Comparison of ENCODE assay signal across 13 mouse cellular contexts in the genomic region with DNA sequence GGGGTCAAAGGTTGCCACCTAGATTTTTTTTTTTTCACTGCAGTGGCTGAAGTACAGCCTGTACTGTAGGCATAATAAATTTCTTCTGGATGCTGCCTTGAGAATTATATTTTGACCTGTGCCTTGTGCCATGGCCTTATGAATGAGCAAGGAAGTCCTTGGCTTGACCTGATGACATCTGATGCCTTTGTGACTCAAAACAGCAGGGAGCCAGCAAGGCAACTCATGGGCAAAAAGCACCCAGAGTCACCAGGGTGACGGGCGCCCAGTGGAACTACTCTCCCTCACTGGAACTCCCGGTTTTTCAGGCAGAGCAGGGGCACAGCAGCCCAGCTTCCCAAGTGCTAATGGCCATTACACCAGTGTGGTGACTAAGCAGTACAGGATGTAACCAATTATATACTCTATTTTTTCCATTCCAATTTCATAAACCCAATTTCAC. TPM values are rescaled to one million over a fixed set of nuclear protein-coding genes. Genes with fewer than 3 reads are reported as not detected.
A peak's percentile ranks its signal among the peaks of the same experiment; 100 is the strongest.
DNase-seq lines count a peak whose midpoint lies in the region; ATAC-seq and TF ChIP-seq lines count a peak whose summit lies in the region.
"Had no signal": no experiment of that assay in that cellular context is flagged by ENCODE, and none has a peak within 500 bp of the region (broad histone marks: within the 10 kb centered on the region; RNA-seq: fewer than 3 reads in every experiment).

No protein-coding gene starts in this region.

- no peak for DNase-seq in liver, adult 2 months (ENCODE audit: extremely low read depth, low read depth, low spot score)
- no peak for DNase-seq in liver
- peak; percentile 51 for DNase-seq in NIH3T3 (ENCODE audit: low read depth)
- DNase-seq in fat pad, adult 2 months (ENCODE audit: extremely low read depth, low read depth, low spot score): peak; percentile 78
- DNase-seq in stomach, postnatal 0 days (ENCODE audit: low spot score): no peak
- no peak for DNase-seq in heart, adult 9 months (ENCODE audit: low spot score in 2 of 2)
- DNase-seq: forebrain, postnatal 0 days; heart, adult 11 months; lung, embryonic 14.5 days had no signal

- H3K27ac ChIP-seq in liver, adult 2 months (replicated peaks; ENCODE audit: insufficient read depth, low read depth, low read length): peak overlapping the region; percentile 96
- H3K27ac ChIP-seq in stomach, postnatal 0 days (replicated peaks): no peak overlapping the region
- H3K27ac ChIP-seq: embryonic facial prominence, embryonic 15.5 days; hindbrain, embryonic 10.5 days; midbrain, embryonic 12.5 days had no signal

- H3K4me2 ChIP-seq in stomach, postnatal 0 days (replicated peaks; ENCODE audit: low read depth): no peak overlapping the region
- H3K4me2 ChIP-seq: embryonic facial prominence, embryonic 15.5 days; lung, embryonic 14.5 days; midbrain, embryonic 12.5 days had no signal

- peak; percentile 73 for TF ChIP-seq EP300 in stomach, postnatal 0 days (optimal IDR thresholded peaks at IDR 0.05)

- ATAC-seq in stomach, postnatal 0 days (ENCODE audit: low FRiP score, low TSS enrichment): peak; percentile 40; the same call in 1 of the 2 replicates
- ATAC-seq in activated CD4-positive, CD25-positive, alpha-beta regulatory T cell, adult 4 months: no peak
- ATAC-seq: forebrain, postnatal 0 days had no signal

- TF ChIP-seq POLR2A in liver, adult 2 months (IDR thresholded peaks at IDR 0.05; ENCODE audit: extremely low read depth, insufficient read depth, low read length): no peak

- peaks cover 66% of the 10 kb centered on the region for H3K4me1 ChIP-seq in liver, adult 2 months (ENCODE audit: control insufficient read depth, insufficient read depth, low read length)
- no peaks in the 10 kb centered on the region for H3K4me1 ChIP-seq in stomach, postnatal 0 days (replicated peaks; ENCODE audit: control insufficient read depth, insufficient read depth)

- H3K4me3 ChIP-seq in liver, adult 2 months (ENCODE audit: insufficient read depth, low read depth, low read length): no peak overlapping the region
- no peak overlapping the region for H3K4me3 ChIP-seq in stomach, postnatal 0 days (ENCODE audit: low read depth, low read length)
- H3K4me3 ChIP-seq: embryonic facial prominence, embryonic 15.5 days; hindbrain, embryonic 10.5 days; midbrain, embryonic 12.5 days had no signal

- H3K79me2 ChIP-seq in liver, adult 2 months (ENCODE audit: control insufficient read depth, insufficient read depth, low read length): peaks cover 58% of the 10 kb centered on the region

- H3K27me3 ChIP-seq in liver, adult 2 months (ENCODE audit: control insufficient read depth, insufficient read depth, low read length): no peaks in the 10 kb centered on the region
- H3K27me3 ChIP-seq in stomach, postnatal 0 days (ENCODE audit: control insufficient read depth, insufficient read depth, low read length): no peaks in the 10 kb centered on the region
- H3K27me3 ChIP-seq: embryonic facial prominence, embryonic 15.5 days; midbrain, embryonic 12.5 days had no signal

- no peaks in the 10 kb centered on the region for H3K36me3 ChIP-seq in liver, adult 2 months (ENCODE audit: control insufficient read depth, insufficient read depth, low read length)
- H3K36me3 ChIP-seq in stomach, postnatal 0 days (ENCODE audit: control insufficient read depth, insufficient read depth, low read length): no peaks in the 10 kb centered on the region
- H3K36me3 ChIP-seq: hindbrain, embryonic 10.5 days; midbrain, embryonic 12.5 days had no signal

- H3K9ac ChIP-seq in liver, adult 2 months (ENCODE audit: low read depth, low read length): peak overlapping the region; percentile 7
- no peak overlapping the region for H3K9ac ChIP-seq in stomach, postnatal 0 days (ENCODE audit: low read length)
- H3K9ac ChIP-seq: embryonic facial prominence, embryonic 15.5 days; forebrain, postnatal 0 days; lung, embryonic 14.5 days; midbrain, embryonic 12.5 days had no signal

- 33% methylated on average over 3 of the region's 3 CpGs for WGBS in liver, adult 2 months
- 69% methylated on average over 3 of the region's 3 CpGs for WGBS in stomach, postnatal 0 days

- H3K9me3 ChIP-seq in stomach, postnatal 0 days (ENCODE audit: control insufficient read depth, low read length): no peaks in the 10 kb centered on the region
- H3K9me3 ChIP-seq: embryonic facial prominence, embryonic 15.5 days; hindbrain, embryonic 10.5 days; midbrain, embryonic 12.5 days had no signal

- no peak for TF ChIP-seq CTCF in liver, adult 2 months (IDR thresholded peaks at IDR 0.05; ENCODE audit: low read depth, low read length)
- no peak for TF ChIP-seq CTCF in stomach, postnatal 0 days (IDR thresholded peaks at IDR 0.05; ENCODE audit: low read depth)

RNA-seq across cellular contexts. Expression of a gene that starts 45.4 kb away (rescaled TPM):
- 34.2 and 35.4 TPM in 2 replicates for total RNA-seq in liver, adult 2 months (2014; rRNA removed)
- polyA plus RNA-seq in liver, adult 2 months (2012; rRNA removed): 17.0 and 17.7 TPM in 2 replicates
- 7.6 and 8.0 TPM in 2 replicates for polyA plus RNA-seq in stomach, postnatal 0 days (2015; fragmentation: Nextera tagmentation; extraction: Ambion mirVana)
- 1 to 10 TPM; 8.6 to 9.4 TPM for polyA plus RNA-seq in activated CD4-positive, CD25-positive, alpha-beta regulatory T cell, adult 4 months (2017; shearing (Covaris generic))

Comparison
In these comparisons a context has a peak if more than half of its experiments do, and no peak if none do; other contexts are left out.
1. DNase-seq: peak in NIH3T3 (single experiment) and fat pad, adult 2 months (single experiment); none in liver, adult 2 months (single experiment), liver (single experiment), stomach, postnatal 0 days (single experiment) and heart, adult 9 months (0 of 2).